Mouse (Mus musculus) C2C12 (cell line): ENCODE measurements around the gene Slc43a2.

Experiments
- CEBPB ChIP-seq: IDR thresholded peaks from one replicate; pipeline ENCODE4 v1.6.1; 2011; ENCODE audit warnings: low read depth, mild to moderate bottlenecking, control low read depth, moderate library complexity
- CTCF ChIP-seq: IDR thresholded peaks from one replicate; pipeline ENCODE4 v1.5.1; 2011; ENCODE audit not compliant: control insufficient read depth, insufficient read depth, insufficient read length
- MAX ChIP-seq: IDR thresholded peaks from one replicate; pipeline ENCODE4 v1.6.1; 2011; ENCODE audit warnings: mild to moderate bottlenecking, control low read depth
- MYOD1 ChIP-seq: IDR thresholded peaks from one replicate; pipeline ENCODE4 v1.6.1; 2011; ENCODE audit warnings: low read depth; ENCODE audit not compliant: control insufficient read depth, insufficient read length
- USF1 ChIP-seq: IDR thresholded peaks from one replicate; pipeline ENCODE4 v1.6.1; 2011; ENCODE audit warnings: low read depth, mild to moderate bottlenecking, control low read depth, moderate library complexity

GRCm38 (mm10) chr11:75581495-75582149, 50.1 kb downstream of the Slc43a2 start:
- TF ChIP-seq CTCF: no peak
- TF ChIP-seq CEBPB: no peak
- no peak for TF ChIP-seq MYOD1
- TF ChIP-seq USF1: no peak
- no peak for TF ChIP-seq MAX
